11 mouse cellular contexts compared by ENCODE assay signal in the genomic region with DNA sequence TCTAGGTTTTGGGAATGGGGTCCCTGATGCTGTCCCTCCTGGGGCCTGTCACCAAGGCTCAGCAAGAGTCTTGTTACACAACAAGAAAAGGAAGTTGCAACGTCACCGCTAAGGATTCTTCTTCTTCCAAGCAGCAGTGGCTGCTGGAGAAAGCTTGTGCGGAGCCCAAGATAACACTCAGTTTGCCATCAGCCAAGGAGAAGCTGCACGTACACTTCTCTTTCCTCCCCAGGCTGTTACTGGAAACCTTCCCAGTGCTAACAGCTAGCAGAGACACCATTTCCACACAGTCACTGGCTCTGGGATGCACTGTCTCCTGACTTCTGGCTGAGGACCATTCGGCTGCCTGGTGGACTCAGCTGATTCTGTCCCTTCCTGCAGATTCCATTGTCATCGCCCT. TPM values are rescaled to one million over a fixed set of nuclear protein-coding genes. Genes with fewer than 3 reads are reported as not detected.
DNase-seq lines count a peak whose midpoint lies in the region; ATAC-seq and TF ChIP-seq lines count a peak whose summit lies in the region.
"Had no signal": no experiment of that assay in that cellular context is flagged by ENCODE, and none has a peak within 500 bp of the region (broad histone marks: within the 10 kb centered on the region; RNA-seq: fewer than 3 reads in every experiment).

No protein-coding gene starts in this region.

- peak overlapping the region; percentile 52 for H3K27ac ChIP-seq in left cerebral cortex, adult 2 months
- H3K27ac ChIP-seq: hindbrain, embryonic 14.5 days; midbrain, embryonic 12.5 days; stomach, postnatal 0 days had no signal

- H3K4me3 ChIP-seq in left cerebral cortex, adult 2 months: no peak overlapping the region
- H3K4me3 ChIP-seq: midbrain, embryonic 12.5 days had no signal

- no peak for ATAC-seq in monocyte, adult 5-6 weeks (replicated peaks; ENCODE audit: insufficient number of reproducible peaks, low FRiP score, low TSS enrichment, poor library complexity, severe bottlenecking)

- intact Hi-C loops in left cerebral cortex, adult 2 months (cut with DNase I): no loop called here
- intact Hi-C loops in left cerebral cortex, postnatal 4 days (cut with DNase I): no loop called here
- intact Hi-C loops in heart, postnatal 25 days (cut with DNase I): no loop called here
- intact Hi-C loops in gastrocnemius, postnatal 14 days (cut with DNase I; ENCODE audit: low total_unique reads): no loop called here

- peak in 1 of 2 experiments; percentile 19 for DNase-seq in left cerebral cortex, adult 2 months (ENCODE audit: extremely low spot score in 1 of 2, low spot score in 2 of 2)
- DNase-seq in left cerebral cortex, postnatal 4 days: no peak
- DNase-seq in heart, adult 18-20 months: peak; percentile 55 to 81
- peak; percentile 31 for DNase-seq in heart, postnatal 25 days (ENCODE audit: low spot score)
- peak; percentile 14 to 28 for DNase-seq in right cerebral cortex, adult 2 months (ENCODE audit: low spot score in 2 of 2)
- DNase-seq in gastrocnemius, postnatal 14 days: no peak
- DNase-seq: cerebellum, postnatal 25 days had no signal

- TF ChIP-seq CTCF in left cerebral cortex, adult 2 months (IDR thresholded peaks at IDR 0.05): no peak

RNA-seq across cellular contexts. Expression of gene Mrap, which starts 9.1 kb away (rescaled TPM):
- total RNA-seq in left cerebral cortex, adult 2 months (2021): under 1 TPM in 1 of 2 experiments, not detected in 1; 0.47 TPM
- not detected for total RNA-seq in left cerebral cortex, postnatal 4 days (2021)
- total RNA-seq in heart, adult 18-20 months (2021): 10 to 100 TPM; 17.2 to 23.7 TPM
- 10 to 100 TPM; 15.3 to 16.3 TPM for total RNA-seq in heart, postnatal 25 days (2021)
- total RNA-seq in monocyte, adult 5-6 weeks (2017): 2.4 TPM in 1 of 3 replicates, not detected in the others
- under 1 TPM; 0.22 to 0.64 TPM for total RNA-seq in gastrocnemius, postnatal 14 days (2021)

RNA-seq across cellular contexts. Expression of gene Mis18a, which starts 19.9 kb away (rescaled TPM):
- 1 to 10 TPM; 5.4 to 8.2 TPM for total RNA-seq in left cerebral cortex, adult 2 months (2021)
- 10 to 100 TPM; 11.3 TPM for total RNA-seq in left cerebral cortex, postnatal 4 days (2021)
- total RNA-seq in heart, adult 18-20 months (2021): 1 to 10 TPM; 2.9 to 3.0 TPM
- total RNA-seq in heart, postnatal 25 days (2021): 1 to 10 TPM; 3.0 to 3.9 TPM
- 36.1 to 45.9 TPM (median 37.8 TPM) in 3 replicates for total RNA-seq in monocyte, adult 5-6 weeks (2017)
- 1 to 10 TPM; 1.9 to 2.7 TPM for total RNA-seq in gastrocnemius, postnatal 14 days (2021)

Comparison
In these comparisons a context has a peak if more than half of its experiments do, and no peak if none do; other contexts are left out.
1. DNase-seq: peak in heart, adult 18-20 months (2 of 2), heart, postnatal 25 days (single experiment) and right cerebral cortex, adult 2 months (2 of 2); none in left cerebral cortex, postnatal 4 days (single experiment) and gastrocnemius, postnatal 14 days (single experiment).